Mouse (Mus musculus): Measurements from ENCODE around the gene Hamp.

DNA sequence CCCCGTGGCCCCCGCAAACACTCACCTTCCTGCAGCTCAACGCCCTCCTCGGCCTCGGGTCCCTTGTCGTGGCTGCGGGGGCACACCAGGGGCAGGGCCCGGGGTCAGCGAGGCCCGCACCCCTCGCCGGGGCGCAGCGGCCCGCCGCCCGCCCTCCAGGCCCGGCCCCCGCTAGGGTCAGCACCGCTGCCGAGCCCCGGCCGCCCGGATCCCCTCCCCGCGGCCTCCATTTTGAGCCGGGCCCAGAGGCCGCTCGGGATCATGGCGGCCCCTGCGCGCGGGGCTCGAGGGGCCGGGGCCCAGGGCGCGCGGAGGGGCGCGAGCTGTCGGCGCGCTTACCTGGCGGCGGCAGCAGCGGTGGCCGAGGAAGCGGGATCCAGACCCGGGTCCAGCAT is 12.5 kb upstream of the Hamp start:
- TF ChIP-seq ZC3H11A (IDR thresholded peaks at IDR 0.05; ENCODE audit: borderline replicate concordance, low read depth, low read length) (no peak), MAFK (IDR thresholded peaks at IDR 0.05; ENCODE audit: insufficient read depth, low read depth, low read length) (no peak), ZNF384 (IDR thresholded peaks at IDR 0.05; ENCODE audit: low read depth, low read length) (no peak), HCFC1 (IDR thresholded peaks at IDR 0.05; ENCODE audit: borderline replicate concordance, insufficient read depth, low read length) (no peak)
